Mouse (Mus musculus) intestine, embryonic 14.5 days (tissue): ENCODE data around the gene Golm1. TPM values are rescaled to one million over a fixed set of nuclear protein-coding genes. Genes with fewer than 3 reads are reported as not detected.
A peak's percentile ranks its signal among the peaks of the same experiment; 100 is the strongest.
"Not testable (repeated sequence)": the region's sequence is repeated elsewhere in the genome, so short reads cannot be mapped to it uniquely, and the experiment has no call there.

Experiments
- ATAC-seq: fragments of 200-750 bp; cut with Nextera tagmentation; replicated peaks from 2 replicates; pipeline ENCODE4 v1.8.0; 2017; ENCODE audit warnings: low read depth, moderate number of reproducible peaks, moderate TSS enrichment, moderate library complexity; ENCODE audit not compliant: low FRiP score, low TSS enrichment
- DNase-seq: peaks from one replicate; pipeline ENCODE4 v3.0.0-alpha.2; 2018; ENCODE audit warnings: low spot score
- H3K27ac ChIP-seq: fragments of 300-500 bp; sonication (generic); 2 replicates; pipeline ENCODE4 v1.5.1; 2014; ENCODE audit warnings: low read depth, mild to moderate bottlenecking, control low read depth
- H3K27me3 ChIP-seq: fragments of 300-500 bp; sonication (generic); replicated peaks from 2 replicates; pipeline ENCODE4 v1.6.1; 2014; ENCODE audit warnings: low read length, control low read depth; ENCODE audit not compliant: control insufficient read depth, insufficient read depth
- H3K36me3 ChIP-seq: fragments of 300-500 bp; sonication (generic); 2 replicates; pipeline ENCODE4 v1.6.1; 2014; ENCODE audit warnings: low read length, control low read depth; ENCODE audit not compliant: control insufficient read depth, insufficient read depth
- H3K4me1 ChIP-seq: fragments of 300-500 bp; sonication (generic); replicated peaks from 2 replicates; pipeline ENCODE4 v1.6.1; 2014; ENCODE audit warnings: low read length, control low read depth, mixed read lengths; ENCODE audit not compliant: control insufficient read depth, insufficient read depth
- H3K4me2 ChIP-seq: fragments of 300-500 bp; sonication (generic); 2 replicates; pipeline ENCODE4 v1.6.1; 2014; ENCODE audit warnings: low read length
- H3K4me3 ChIP-seq: fragments of 300-500 bp; sonication (generic); 2 replicates; pipeline ENCODE4 v1.5.1; 2014; ENCODE audit warnings: low read depth, low read length, control low read depth, mixed read lengths
- H3K9ac ChIP-seq: fragments of 300-500 bp; sonication (generic); 2 replicates; pipeline ENCODE4 v1.6.1; 2014; ENCODE audit warnings: mild to moderate bottlenecking, low read length
- H3K9me3 ChIP-seq: fragments of 300-500 bp; sonication (generic); 2 replicates; pipeline ENCODE4 v1.6.1; 2016; ENCODE audit warnings: low read length, control low read depth; ENCODE audit not compliant: control insufficient read depth
- WGBS: fragments of 180-500 bp; shearing (Covaris S2); extraction: QIAGEN DNeasy Blood & Tissue Kit; methylation state at CpG from one replicate; pipeline ENCODE4 v1.1.7; 2014; 5-methylcytosine and 5-hydroxymethylcytosine counted together
- polyA plus RNA-seq: library from polyadenylated mRNA; unstranded; fragments of >200 nt; fragmentation: Nextera tagmentation; extraction: Ambion mirVana; gene quantifications from 2 replicates; pipeline ENCODE4 v1.2.1, GENCODE M21; 2014

Gene Golm1
- polyA plus RNA-seq, 1 experiment from 2014 or later, result 86.5 TPM

GRCm38 (mm10) chr13:59609885-59610284 is 65.7 kb downstream of the Golm1 start:
- 91% methylated on average over 4 of the region's 4 CpGs for WGBS
- H3K27me3 ChIP-seq, result no peaks in the 10 kb centered on the region
- ATAC-seq (no peak), DNase-seq (no peak)
- H3K36me3 ChIP-seq, result peaks cover 93% of the 10 kb centered on the region
- no peaks in the 10 kb centered on the region for H3K4me1 ChIP-seq
- H3K9ac ChIP-seq, result no peak overlapping the region
- no peak overlapping the region for H3K4me3 ChIP-seq
- no peaks in the 10 kb centered on the region for H3K9me3 ChIP-seq
- H3K27ac ChIP-seq, result no peak overlapping the region
- no peak overlapping the region for H3K4me2 ChIP-seq

- H3K9ac ChIP-seq, result no peak overlapping the region
- H3K27ac ChIP-seq, result no peak overlapping the region
- peaks cover 91% of the 10 kb centered on the region for H3K36me3 ChIP-seq
- H3K4me1 ChIP-seq, result no peaks in the 10 kb centered on the region
- H3K9me3 ChIP-seq, result no peaks in the 10 kb centered on the region
- no peak for DNase-seq
- no peaks in the 10 kb centered on the region for H3K27me3 ChIP-seq
- 61% methylated on average over 10 of the region's 10 CpGs for WGBS
- no peak overlapping the region for H3K4me2 ChIP-seq
- ATAC-seq, result no peak
- H3K4me3 ChIP-seq, result no peak overlapping the region
These were observed 70.2 kb downstream of the Golm1 start for GRCm38 (mm10) chr13:59605221-59605922.

GRCm38 (mm10) chr13:59604511-59604910 is 71.1 kb downstream of the Golm1 start:
- H3K36me3 ChIP-seq, result peaks cover 91% of the 10 kb centered on the region
- 84% methylated on average over 1 of the region's 1 CpGs for WGBS
- H3K27me3 ChIP-seq, result no peaks in the 10 kb centered on the region

GRCm38 (mm10) chr13:59603096-59603495 is 72.5 kb downstream of the Golm1 start:
- Histone ChIP-seq H3K4me1 (no peaks in the 10 kb centered on the region), H3K27ac (no peak overlapping the region), H3K4me3 (no peak overlapping the region), H3K36me3 (peaks cover 90% of the 10 kb centered on the region), H3K4me2 (no peak overlapping the region), H3K9me3 (no peaks in the 10 kb centered on the region), H3K27me3 (no peaks in the 10 kb centered on the region), H3K9ac (no peak overlapping the region)
- DNase-seq (no peak), ATAC-seq (no peak)
- WGBS, result 93% methylated on average over 5 of the region's 5 CpGs

More at GRCm38 (mm10) chr13:59604511-59604910, 71.1 kb downstream of the Golm1 start:
- no peak overlapping the region for H3K27ac ChIP-seq
- DNase-seq, result no peak
- no peak for ATAC-seq
- H3K9me3 ChIP-seq, result no peaks in the 10 kb centered on the region
- no peaks in the 10 kb centered on the region for H3K4me1 ChIP-seq
- no peak overlapping the region for H3K4me3 ChIP-seq
- no peak overlapping the region for H3K9ac ChIP-seq
- H3K4me2 ChIP-seq, result no peak overlapping the region

GRCm38 (mm10) chr13:59592630-59593029 is 83.0 kb downstream of the Golm1 start:
- peaks cover 85% of the 10 kb centered on the region for H3K36me3 ChIP-seq
- H3K27ac ChIP-seq, result no peak overlapping the region
- no peak overlapping the region for H3K4me2 ChIP-seq
- no peaks in the 10 kb centered on the region for H3K9me3 ChIP-seq
- ATAC-seq (0 out of 2 replicates have a peak, but pooled peaks have one; percentile 27), DNase-seq (no peak)
- H3K4me3 ChIP-seq, result no peak overlapping the region
- H3K9ac ChIP-seq, result no peak overlapping the region
- WGBS, result 81% methylated on average over 1 of the region's 1 CpGs
- 0 out of 2 replicates have a peak, but pooled peaks cover 1% of the 10 kb centered on the region for H3K4me1 ChIP-seq
- H3K27me3 ChIP-seq, result no peaks in the 10 kb centered on the region

GRCm38 (mm10) chr13:59592058-59592457 is 83.6 kb downstream of the Golm1 start:
- not testable (repeated sequence) for DNase-seq, H3K4me1 ChIP-seq, H3K4me3 ChIP-seq, H3K27ac ChIP-seq, H3K9ac ChIP-seq, H3K4me2 ChIP-seq, ATAC-seq, H3K9me3 ChIP-seq, H3K27me3 ChIP-seq
- H3K36me3 ChIP-seq, result peaks cover 88% of the 10 kb centered on the region
- WGBS, result 91% methylated on average over 3 of the region's 3 CpGs

GRCm38 (mm10) chr13:59590691-59591090 is 84.9 kb downstream of the Golm1 start:
- Histone ChIP-seq H3K27me3 (no peaks in the 10 kb centered on the region), H3K36me3 (peaks cover 74% of the 10 kb centered on the region), H3K9me3 (no peaks in the 10 kb centered on the region), H3K4me1 (0 out of 2 replicates have a peak, but pooled peaks cover 13% of the 10 kb centered on the region), H3K4me2 (no peak overlapping the region), H3K4me3 (no peak overlapping the region), H3K9ac (no peak overlapping the region), H3K27ac (no peak overlapping the region)
- no peak for DNase-seq
- ATAC-seq, result no peak
- 88% methylated on average over 4 of the region's 4 CpGs for WGBS

- Histone ChIP-seq H3K4me2 (no peak overlapping the region), H3K27ac (no peak overlapping the region), H3K4me3 (no peak overlapping the region), H3K36me3 (peaks cover 68% of the 10 kb centered on the region), H3K4me1 (0 out of 2 replicates have a peak, but pooled peaks cover 13% of the 10 kb centered on the region), H3K9ac (no peak overlapping the region), H3K27me3 (no peaks in the 10 kb centered on the region), H3K9me3 (no peaks in the 10 kb centered on the region)
- DNase-seq, result no peak
- no peak for ATAC-seq
- 85% methylated on average over 4 of the region's 4 CpGs for WGBS
These were observed 85.9 kb downstream of the Golm1 start for GRCm38 (mm10) chr13:59589672-59590071.

- Histone ChIP-seq H3K36me3 (peaks cover 49% of the 10 kb centered on the region), H3K4me2 (no peak overlapping the region), H3K27ac (no peak overlapping the region), H3K4me3 (no peak overlapping the region), H3K9me3 (no peaks in the 10 kb centered on the region), H3K4me1 (peaks cover 19% of the 10 kb centered on the region; the same call in 1 of the 2 replicates), H3K9ac (no peak overlapping the region), H3K27me3 (no peaks in the 10 kb centered on the region)
- WGBS, result 94% methylated on average over 2 of the region's 2 CpGs
- DNase-seq, result no peak
- ATAC-seq, result no peak
These were observed 88.4 kb downstream of the Golm1 start for GRCm38 (mm10) chr13:59587201-59587600.
